In genomic region chr14:56365292-56365691, GRCm38 (mm10) we compare ENCODE assay signal across 11 mouse cellular contexts. TPM values are rescaled to one million over a fixed set of nuclear protein-coding genes. Genes with fewer than 3 reads are reported as not detected.
DNase-seq lines count a peak whose midpoint lies in the region; ATAC-seq and TF ChIP-seq lines count a peak whose summit lies in the region.
"Had no signal": no experiment of that assay in that cellular context is flagged by ENCODE, and none has a peak within 500 bp of the region (broad histone marks: within the 10 kb centered on the region; RNA-seq: fewer than 3 reads in every experiment).

No protein-coding gene starts in this region.

- ATAC-seq in lung, embryonic 16.5 days (ENCODE audit: low read depth) = peak; percentile 57
- ATAC-seq in forebrain, embryonic 15.5 days (replicated peaks) = no peak
- ATAC-seq in limb, embryonic 13.5 days (ENCODE audit: low FRiP score, low read depth) = no peak
- ATAC-seq in activated CD4-positive, CD25-positive, alpha-beta regulatory T cell, adult 4 months = no peak

- H3K9me3 ChIP-seq in lung, embryonic 16.5 days (ENCODE audit: control insufficient read depth, low read length) = no peaks in the 10 kb centered on the region
- no peaks in the 10 kb centered on the region for H3K9me3 ChIP-seq in forebrain, embryonic 15.5 days
- no peaks in the 10 kb centered on the region for H3K9me3 ChIP-seq in limb, embryonic 13.5 days

- H3K4me2 ChIP-seq in lung, embryonic 16.5 days (ENCODE audit: low read depth, low read length) = peak overlapping the region; percentile 86
- peak overlapping the region; percentile 84 for H3K4me2 ChIP-seq in forebrain, embryonic 15.5 days (replicated peaks)
- H3K4me2 ChIP-seq in limb, embryonic 13.5 days (replicated peaks) = peak overlapping the region; percentile 94

- H3K36me3 ChIP-seq in lung, embryonic 16.5 days (ENCODE audit: control insufficient read depth, insufficient read depth, low read length) = no peaks in the 10 kb centered on the region
- no peaks in the 10 kb centered on the region for H3K36me3 ChIP-seq in forebrain, embryonic 15.5 days
- H3K36me3 ChIP-seq in limb, embryonic 13.5 days = no peaks in the 10 kb centered on the region
- H3K36me3 ChIP-seq in small intestine, adult 2 months (ENCODE audit: control insufficient read depth, insufficient read depth, low read length) = no peaks in the 10 kb centered on the region

- H3K27ac ChIP-seq in lung, embryonic 16.5 days (ENCODE audit: low read length) = peak overlapping the region; percentile 22; the same call in 1 of the 2 replicates
- no peak overlapping the region for H3K27ac ChIP-seq in forebrain, embryonic 15.5 days (replicated peaks)
- no peak overlapping the region for H3K27ac ChIP-seq in limb, embryonic 13.5 days
- H3K27ac ChIP-seq in small intestine, adult 2 months (ENCODE audit: insufficient read depth, low read depth, low read length) = no peak overlapping the region

- DNase-seq in lung, postnatal 36 days = no peak
- DNase-seq in urinary bladder, adult 2 months (ENCODE audit: low spot score) = no peak
- DNase-seq in spleen, postnatal 4 days (ENCODE audit: low spot score in 2 of 2) = no peak
- DNase-seq: cerebellum, adult 9-10 months; gastrocnemius, postnatal 25 days; lung, postnatal 14 days had no signal

- peak overlapping the region; percentile 58 for H3K4me3 ChIP-seq in lung, embryonic 16.5 days (ENCODE audit: low read length)
- peak overlapping the region; percentile 45 for H3K4me3 ChIP-seq in forebrain, embryonic 15.5 days
- peak overlapping the region; percentile 49 for H3K4me3 ChIP-seq in limb, embryonic 13.5 days
- peak overlapping the region; percentile 44 for H3K4me3 ChIP-seq in small intestine, adult 2 months (ENCODE audit: low read depth, low read length)

- no peak for TF ChIP-seq CTCF in small intestine, adult 2 months (IDR thresholded peaks at IDR 0.05; ENCODE audit: extremely low read depth, insufficient read length, insufficient replicate concordance, low read depth, low read length)

- peaks cover 8% of the 10 kb centered on the region for H3K27me3 ChIP-seq in lung, embryonic 16.5 days (ENCODE audit: control insufficient read depth, insufficient read depth, low read depth, low read length)
- peaks cover 47% of the 10 kb centered on the region for H3K27me3 ChIP-seq in forebrain, embryonic 15.5 days
- peaks cover 69% of the 10 kb centered on the region for H3K27me3 ChIP-seq in limb, embryonic 13.5 days
- peaks cover 24% of the 10 kb centered on the region for H3K27me3 ChIP-seq in small intestine, adult 2 months (ENCODE audit: control insufficient read depth, insufficient read depth, low read length)

- peak overlapping the region; percentile 65 for H3K9ac ChIP-seq in lung, embryonic 16.5 days (ENCODE audit: low read length)
- H3K9ac ChIP-seq in forebrain, embryonic 15.5 days (replicated peaks) = peak overlapping the region; percentile 40
- H3K9ac ChIP-seq in limb, embryonic 13.5 days = peak overlapping the region; percentile 50; the same call in 1 of the 2 replicates

- WGBS in lung, embryonic 16.5 days = 14% methylated on average over 8 of the region's 8 CpGs
- WGBS in forebrain, embryonic 15.5 days = 37% methylated on average over 8 of the region's 8 CpGs
- 30% methylated on average over 8 of the region's 8 CpGs for WGBS in limb, embryonic 13.5 days
- WGBS in small intestine, adult 2 months = 24% methylated on average over 8 of the region's 8 CpGs

- peaks cover 17% of the 10 kb centered on the region for H3K4me1 ChIP-seq in lung, embryonic 16.5 days (replicated peaks; ENCODE audit: control insufficient read depth, insufficient read depth, low read length)
- peaks cover 14% of the 10 kb centered on the region for H3K4me1 ChIP-seq in forebrain, embryonic 15.5 days
- H3K4me1 ChIP-seq in limb, embryonic 13.5 days = peaks cover 30% of the 10 kb centered on the region
- H3K4me1 ChIP-seq in small intestine, adult 2 months (ENCODE audit: control insufficient read depth, insufficient read depth, insufficient read length, low read length) = peaks cover 5% of the 10 kb centered on the region

- TF ChIP-seq POLR2A in small intestine, adult 2 months (IDR thresholded peaks at IDR 0.05; ENCODE audit: low read depth, low read length) = no peak

RNA-seq across cellular contexts. Expression of gene Atp12a, which starts 0.4 kb away (rescaled TPM):
- polyA plus RNA-seq in lung, embryonic 16.5 days (2015; fragmentation: Nextera tagmentation; extraction: Ambion mirVana) = 2.2 and 2.6 TPM in 2 replicates
- 0.14 and 0.15 TPM in 2 replicates for polyA plus RNA-seq in forebrain, embryonic 15.5 days (2015; fragmentation: Nextera tagmentation; extraction: Ambion mirVana)
- polyA plus RNA-seq in limb, embryonic 13.5 days (2015; fragmentation: Nextera tagmentation; extraction: Ambion mirVana) = 0.26 and 0.43 TPM in 2 replicates
- 0.06 TPM in 1 of 2 replicates, not detected in the other for polyA plus RNA-seq in small intestine, adult 2 months (2012; rRNA removed)
- polyA plus RNA-seq in urinary bladder, adult 2 months (2012; rRNA removed) = 0.04 and 0.25 TPM in 2 replicates
- not detected for polyA plus RNA-seq in activated CD4-positive, CD25-positive, alpha-beta regulatory T cell, adult 4 months (2017; shearing (Covaris generic))

RNA-seq across cellular contexts. Expression of gene Rnf17, which starts 37.1 kb away (rescaled TPM):
- 1.1 and 1.4 TPM in 2 replicates for polyA plus RNA-seq in lung, embryonic 16.5 days (2015; fragmentation: Nextera tagmentation; extraction: Ambion mirVana)
- polyA plus RNA-seq in forebrain, embryonic 15.5 days (2015; fragmentation: Nextera tagmentation; extraction: Ambion mirVana) = 0.52 and 0.70 TPM in 2 replicates
- polyA plus RNA-seq in limb, embryonic 13.5 days (2015; fragmentation: Nextera tagmentation; extraction: Ambion mirVana) = 1.3 and 1.4 TPM in 2 replicates
- polyA plus RNA-seq in small intestine, adult 2 months (2012; rRNA removed) = not detected in 2 replicates
- polyA plus RNA-seq in urinary bladder, adult 2 months (2012; rRNA removed) = 0.58 and 0.75 TPM in 2 replicates
- under 1 TPM in 1 of 2 experiments, not detected in 1; 0.21 TPM for polyA plus RNA-seq in activated CD4-positive, CD25-positive, alpha-beta regulatory T cell, adult 4 months (2017; shearing (Covaris generic))
